Mouse (Mus musculus) neural tube, embryonic 12.5 days (tissue): ENCODE data around the gene Tfam. TPM values are rescaled to one million over a fixed set of nuclear protein-coding genes. Genes with fewer than 3 reads are reported as not detected.

Experiments
- ATAC-seq: fragments of 200-750 bp; cut with Nextera tagmentation; 2 replicates; pipeline ENCODE4 v1.8.0; 2017; ENCODE audit warnings: low read depth, mild to moderate bottlenecking, moderate TSS enrichment, moderate library complexity; ENCODE audit not compliant: low FRiP score
- H3K27ac ChIP-seq: fragments of 300-500 bp; sonication (generic); 2 replicates; pipeline ENCODE4 v1.5.1; 2016
- H3K27me3 ChIP-seq: fragments of 300-500 bp; sonication (generic); replicated peaks from 2 replicates; pipeline ENCODE4 v1.6.1; 2016; ENCODE audit warnings: mild to moderate bottlenecking
- H3K36me3 ChIP-seq: fragments of 300-500 bp; sonication (generic); 2 replicates; pipeline ENCODE4 v1.6.1; 2016; ENCODE audit warnings: mild to moderate bottlenecking
- H3K4me1 ChIP-seq: fragments of 300-500 bp; sonication (generic); 2 replicates; pipeline ENCODE4 v1.6.1; 2016
- H3K4me2 ChIP-seq: fragments of 300-500 bp; sonication (generic); replicated peaks from 2 replicates; pipeline ENCODE4 v1.6.1; 2016; ENCODE audit warnings: mild to moderate bottlenecking
- H3K4me3 ChIP-seq: fragments of 300-500 bp; sonication (generic); 2 replicates; pipeline ENCODE4 v1.5.1; 2016
- H3K9ac ChIP-seq: fragments of 300-500 bp; sonication (generic); 2 replicates; pipeline ENCODE4 v1.6.1; 2016; ENCODE audit warnings: mild to moderate bottlenecking
- H3K9me3 ChIP-seq: fragments of 300-500 bp; sonication (generic); 2 replicates; pipeline ENCODE4 v1.6.1; 2016; ENCODE audit warnings: mild to moderate bottlenecking
- WGBS: fragments of 180-500 bp; shearing (Covaris S2); methylation state at CpG from one replicate; pipeline ENCODE4 v1.1.7; 2016; 5-methylcytosine and 5-hydroxymethylcytosine counted together
- polyA plus RNA-seq: library from polyadenylated mRNA; unstranded; fragments of >200 nt; fragmentation: Nextera tagmentation; extraction: Ambion mirVana; gene quantifications from 2 replicates; pipeline ENCODE4 v1.2.1, GENCODE M21; 2016

The Tfam gene
- polyA plus RNA-seq, 1 experiment from 2014 or later, result 75.8 TPM

DNA sequence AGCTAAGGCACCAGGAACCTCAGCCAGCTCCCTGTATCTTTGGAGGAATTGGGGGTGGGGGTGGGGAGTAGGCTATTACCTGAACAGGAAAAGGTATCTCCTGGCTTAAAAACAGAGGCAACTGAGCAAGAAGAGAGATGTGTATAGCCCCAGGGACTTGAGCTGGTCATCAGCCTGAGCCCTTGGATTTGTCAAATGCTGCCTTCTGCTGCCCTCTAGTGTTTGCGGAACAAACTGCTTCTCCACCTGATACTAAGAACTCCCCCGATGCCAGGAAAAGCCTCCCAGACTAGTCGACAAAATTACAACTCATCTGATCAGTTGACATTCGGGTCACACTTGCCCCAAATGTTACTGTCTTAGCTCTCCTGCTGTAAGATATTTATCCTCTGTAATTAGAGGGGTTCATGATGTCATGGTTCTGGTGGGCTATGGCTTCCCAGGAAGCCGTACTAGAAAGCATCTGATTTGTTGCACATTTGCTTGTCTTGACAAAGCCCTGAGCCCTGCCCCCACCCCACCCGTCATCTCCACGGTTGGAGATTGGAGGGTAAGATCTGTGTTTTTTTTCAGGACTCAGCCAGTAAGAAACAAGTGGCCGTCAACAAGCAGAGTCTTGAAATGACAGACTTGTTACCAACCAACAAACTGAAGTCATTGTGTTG, 19.7 kb downstream of the Tfam start:
- Histone ChIP-seq H3K9ac (no peak overlapping the region), H3K4me3 (no peak overlapping the region), H3K4me1 (no peaks in the 10 kb centered on the region), H3K4me2 (no peak overlapping the region; the same call in 1 of the 2 replicates), H3K27me3 (no peaks in the 10 kb centered on the region), H3K27ac (no peak overlapping the region), H3K9me3 (0 out of 2 replicates have a peak, but pooled peaks cover 6% of the 10 kb centered on the region), H3K36me3 (peaks cover 6% of the 10 kb centered on the region; the same call in 1 of the 2 replicates)
- ATAC-seq, result peak; percentile 54; the same call in 1 of the 2 replicates
- 14% methylated on average over 8 of the region's 8 CpGs for WGBS

DNA sequence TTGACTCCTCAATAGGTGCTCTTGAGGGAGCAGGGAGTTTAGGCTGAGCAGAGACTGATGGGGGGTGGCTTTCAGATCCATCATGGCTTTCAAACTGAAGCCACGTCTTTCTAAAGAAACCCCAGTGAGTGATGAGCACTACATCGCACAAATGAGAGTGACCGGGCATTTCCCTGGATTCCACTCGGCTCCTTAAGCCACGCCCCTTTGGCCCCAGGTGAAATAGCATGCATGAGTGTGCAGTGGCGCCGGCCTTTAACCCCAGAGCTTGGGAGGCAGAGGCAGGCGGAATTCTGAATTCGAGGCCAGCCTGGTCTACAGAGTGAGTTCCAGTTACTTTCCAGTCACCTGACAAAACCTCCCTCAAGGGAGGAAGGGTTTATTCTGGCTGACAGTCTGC, 22.1 kb downstream of the Tfam start:
- Histone ChIP-seq H3K27ac (no peak overlapping the region), H3K4me3 (no peak overlapping the region), H3K27me3 (no peaks in the 10 kb centered on the region), H3K4me1 (no peaks in the 10 kb centered on the region), H3K9ac (no peak overlapping the region), H3K9me3 (no peaks in the 10 kb centered on the region), H3K4me2 (no peak overlapping the region), H3K36me3 (no peaks in the 10 kb centered on the region)
- WGBS, result 75% methylated on average over 9 of the region's 9 CpGs
- no peak for ATAC-seq

DNA sequence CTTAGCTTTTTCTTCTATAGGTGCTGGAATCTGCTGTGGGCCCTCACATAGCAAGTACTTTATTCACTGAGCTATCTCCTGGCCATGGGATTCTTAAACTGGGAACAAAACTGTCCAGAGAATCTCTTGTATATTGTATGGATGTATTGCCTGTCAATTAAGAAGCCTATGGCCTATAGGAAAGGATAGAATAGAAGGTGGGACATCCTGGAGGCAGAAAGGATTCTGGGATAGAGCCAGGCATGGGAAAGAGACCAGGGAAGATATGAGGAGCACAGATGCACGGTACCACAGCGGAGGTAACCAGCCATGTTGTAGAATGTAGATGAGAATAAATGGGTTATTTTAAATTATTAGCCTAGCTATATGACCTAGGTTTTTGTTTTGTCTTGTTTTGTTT, 36.6 kb downstream of the Tfam start:
- ATAC-seq, result no peak
- H3K27ac ChIP-seq, result no peak overlapping the region
- no peaks in the 10 kb centered on the region for H3K4me1 ChIP-seq
- no peak overlapping the region for H3K4me2 ChIP-seq
- no peak overlapping the region for H3K9ac ChIP-seq
- no peaks in the 10 kb centered on the region for H3K36me3 ChIP-seq
- H3K9me3 ChIP-seq, result no peaks in the 10 kb centered on the region
- no peaks in the 10 kb centered on the region for H3K27me3 ChIP-seq
- 95% methylated on average over 2 of the region's 2 CpGs for WGBS
- H3K4me3 ChIP-seq, result no peak overlapping the region

DNA sequence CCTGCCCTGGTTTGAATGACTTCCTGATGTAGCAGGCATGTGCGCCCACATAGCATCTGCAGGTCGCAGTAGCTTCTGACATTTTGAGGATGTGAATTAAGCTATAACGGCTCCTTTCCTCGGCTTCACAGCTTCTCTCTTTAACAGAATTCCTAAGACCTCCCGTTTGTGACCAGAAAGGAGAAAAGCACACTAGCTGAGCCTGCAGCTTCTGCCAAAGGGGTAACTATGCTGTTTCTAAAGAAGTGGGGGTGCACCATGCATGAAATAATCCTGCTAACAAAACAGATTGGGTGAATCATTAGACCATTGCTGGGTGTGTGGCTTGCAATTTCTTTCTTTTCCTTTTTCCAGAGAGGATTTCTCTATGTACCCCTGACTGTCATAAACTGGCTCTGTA, 37.1 kb downstream of the Tfam start:
- H3K36me3 ChIP-seq, result no peaks in the 10 kb centered on the region
- no peak overlapping the region for H3K4me2 ChIP-seq
- no peak for ATAC-seq
- 71% methylated on average over 5 of the region's 5 CpGs for WGBS
- H3K9me3 ChIP-seq, result no peaks in the 10 kb centered on the region
- no peaks in the 10 kb centered on the region for H3K27me3 ChIP-seq
- no peak overlapping the region for H3K9ac ChIP-seq
- H3K27ac ChIP-seq, result no peak overlapping the region
- H3K4me3 ChIP-seq, result no peak overlapping the region
- H3K4me1 ChIP-seq, result no peaks in the 10 kb centered on the region

DNA sequence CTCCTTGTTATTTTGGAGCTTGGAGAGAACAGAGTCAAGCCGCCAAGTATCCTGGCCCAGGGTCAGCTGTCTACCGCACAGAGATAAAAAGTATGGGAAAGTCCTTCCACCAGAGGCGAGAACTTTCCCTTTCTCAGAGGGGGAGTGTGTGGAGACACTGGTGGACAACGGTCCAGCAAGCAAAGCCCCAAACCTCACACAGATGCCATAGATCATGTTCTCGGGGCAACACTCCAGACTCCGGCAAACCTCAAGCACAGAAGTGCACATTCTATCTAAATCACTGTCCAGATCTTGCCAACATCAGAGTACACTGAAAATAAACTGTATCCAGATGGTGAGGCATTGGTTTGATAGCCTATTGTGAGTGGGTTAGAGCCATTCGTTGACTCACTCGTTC, 39.4 kb downstream of the Tfam start:
- H3K9me3 ChIP-seq, result no peaks in the 10 kb centered on the region
- H3K4me3 ChIP-seq, result no peak overlapping the region
- WGBS, result 87% methylated on average over 8 of the region's 8 CpGs
- H3K4me1 ChIP-seq, result no peaks in the 10 kb centered on the region
- H3K4me2 ChIP-seq, result no peak overlapping the region
- H3K9ac ChIP-seq, result no peak overlapping the region
- no peaks in the 10 kb centered on the region for H3K36me3 ChIP-seq
- no peak for ATAC-seq
- no peak overlapping the region for H3K27ac ChIP-seq
- H3K27me3 ChIP-seq, result no peaks in the 10 kb centered on the region

DNA sequence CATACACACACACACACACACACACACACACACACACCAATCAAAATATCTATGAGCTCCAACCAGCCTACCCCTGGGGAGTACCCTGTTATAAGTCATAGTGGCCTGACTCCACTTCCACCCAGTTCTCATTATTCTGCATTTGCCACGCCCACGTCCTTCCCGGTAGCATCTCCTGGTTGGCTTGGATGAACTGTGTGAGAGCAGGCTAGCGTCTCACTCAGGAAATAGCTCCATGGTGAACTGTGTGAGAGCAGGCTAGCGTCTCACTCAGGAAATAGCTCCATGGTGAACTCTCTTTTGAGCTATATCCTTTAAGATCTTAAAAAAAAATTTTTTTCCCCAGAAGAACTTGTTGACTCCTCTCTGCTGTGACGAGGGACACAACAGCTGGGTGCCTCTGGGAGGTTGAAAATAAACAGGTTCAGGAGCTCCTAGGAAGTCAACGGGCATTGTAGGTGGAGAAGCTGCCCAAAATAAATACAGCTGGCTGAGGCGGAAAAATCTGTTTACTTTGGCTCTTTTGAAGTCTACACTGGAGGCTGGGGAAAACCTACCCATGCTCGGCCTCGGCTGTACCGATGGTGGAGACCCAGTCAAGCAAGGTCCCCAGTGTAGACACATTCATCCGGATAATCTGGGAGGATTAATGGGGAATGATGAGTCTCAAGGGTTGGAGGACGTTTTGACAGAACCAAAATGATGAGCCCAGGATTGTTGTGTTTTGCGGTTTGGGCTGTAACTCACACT, 40.9 kb downstream of the Tfam start:
- Histone ChIP-seq H3K4me3 (no peak overlapping the region), H3K36me3 (no peaks in the 10 kb centered on the region), H3K4me1 (no peaks in the 10 kb centered on the region), H3K4me2 (no peak overlapping the region), H3K9ac (no peak overlapping the region), H3K9me3 (no peaks in the 10 kb centered on the region), H3K27ac (no peak overlapping the region), H3K27me3 (no peaks in the 10 kb centered on the region)
- WGBS, result 73% methylated on average over 14 of the region's 14 CpGs
- no peak for ATAC-seq

DNA sequence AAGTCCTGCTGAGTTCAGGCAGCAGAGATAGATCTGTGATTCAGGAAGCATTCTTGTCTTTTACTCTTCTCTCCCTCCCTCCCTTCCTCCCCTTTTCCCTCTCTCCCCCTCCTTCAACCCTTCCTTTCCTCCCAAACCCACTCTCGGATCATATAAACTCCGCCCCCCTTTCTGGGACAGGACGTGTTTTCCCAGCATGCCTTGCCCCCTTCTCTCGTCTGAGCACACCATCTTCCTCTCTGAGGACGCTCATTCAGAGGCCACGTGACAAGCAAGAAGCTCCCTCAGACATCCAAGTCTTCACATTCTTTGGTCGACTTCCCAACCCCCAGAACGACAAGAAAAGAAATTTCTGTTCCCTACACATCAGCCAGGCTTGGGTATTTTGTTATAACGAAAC, 42.6 kb downstream of the Tfam start:
- Histone ChIP-seq H3K9ac (no peak overlapping the region), H3K27me3 (no peaks in the 10 kb centered on the region), H3K36me3 (no peaks in the 10 kb centered on the region), H3K4me1 (no peaks in the 10 kb centered on the region), H3K4me2 (no peak overlapping the region), H3K27ac (no peak overlapping the region), H3K4me3 (no peak overlapping the region), H3K9me3 (no peaks in the 10 kb centered on the region)
- WGBS, result 61% methylated on average over 9 of the region's 9 CpGs
- no peak for ATAC-seq

DNA sequence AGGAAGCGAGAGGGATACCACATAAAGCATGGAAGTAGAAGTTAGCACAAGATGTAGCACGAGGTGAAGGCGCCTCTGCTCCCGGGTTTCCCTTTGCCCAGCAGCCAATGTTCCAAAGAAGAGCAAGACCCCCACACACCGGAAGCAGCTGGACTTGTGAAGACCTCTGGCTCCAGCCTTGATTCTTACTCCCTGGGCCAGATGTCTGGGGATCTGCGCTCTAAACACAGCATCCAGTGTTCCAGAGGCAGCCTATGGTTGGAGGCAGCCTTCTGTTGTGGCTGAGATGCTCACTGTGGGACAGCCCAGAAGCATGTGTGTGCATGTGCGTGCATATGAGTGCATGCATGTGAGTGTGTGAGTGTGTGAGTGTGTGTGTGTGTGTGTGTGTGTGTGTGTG, 43.4 kb downstream of the Tfam start:
- Histone ChIP-seq H3K27ac (no peak overlapping the region), H3K4me1 (no peaks in the 10 kb centered on the region), H3K36me3 (no peaks in the 10 kb centered on the region), H3K4me3 (no peak overlapping the region), H3K9ac (no peak overlapping the region), H3K9me3 (no peaks in the 10 kb centered on the region), H3K27me3 (no peaks in the 10 kb centered on the region), H3K4me2 (no peak overlapping the region)
- ATAC-seq, result no peak
- 89% methylated on average over 7 of the region's 7 CpGs for WGBS

DNA sequence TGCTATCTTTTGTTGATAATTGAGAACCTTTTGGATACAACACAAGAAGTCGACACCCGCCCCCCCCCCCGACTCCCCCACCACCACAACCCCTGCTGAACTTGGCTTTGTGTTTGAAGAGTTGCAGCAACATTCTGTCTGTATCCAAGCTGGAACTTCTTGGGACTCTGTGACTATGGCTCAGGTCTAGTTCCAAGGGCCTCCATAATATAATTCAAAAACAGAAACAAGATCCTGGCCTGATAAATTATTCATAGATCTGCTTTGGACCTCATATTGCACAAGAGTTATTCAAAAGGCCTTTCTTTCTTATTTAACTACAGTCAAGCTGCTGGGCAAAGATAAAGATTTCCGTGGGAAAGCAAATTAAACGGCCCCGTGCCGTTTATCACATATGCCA, 44.8 kb downstream of the Tfam start:
- Histone ChIP-seq H3K4me3 (no peak overlapping the region), H3K27me3 (no peaks in the 10 kb centered on the region), H3K4me2 (no peak overlapping the region), H3K9ac (no peak overlapping the region), H3K27ac (no peak overlapping the region), H3K36me3 (no peaks in the 10 kb centered on the region), H3K9me3 (no peaks in the 10 kb centered on the region), H3K4me1 (no peaks in the 10 kb centered on the region)
- WGBS, result 71% methylated on average over 7 of the region's 7 CpGs
- no peak for ATAC-seq

DNA sequence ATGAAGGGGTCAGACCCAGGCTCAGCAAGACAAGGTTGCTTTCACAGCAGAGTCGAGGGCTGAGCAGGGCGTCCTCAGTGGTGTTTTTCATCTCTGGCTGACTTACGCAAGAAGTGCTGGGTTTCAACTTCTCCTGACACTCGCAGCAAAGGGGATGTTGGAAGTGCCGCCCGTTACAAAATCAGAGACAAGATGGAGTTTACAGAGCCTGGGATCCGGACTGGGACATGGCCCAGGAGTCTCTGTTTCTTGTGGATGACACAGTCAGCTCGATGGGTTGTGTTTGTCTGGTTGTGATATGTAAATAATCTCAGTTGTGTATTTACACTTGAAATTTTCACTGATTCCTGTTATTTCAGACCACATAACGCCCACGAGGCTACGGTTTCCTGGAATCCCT, 45.2 kb downstream of the Tfam start:
- no peaks in the 10 kb centered on the region for H3K9me3 ChIP-seq
- no peak overlapping the region for H3K27ac ChIP-seq
- ATAC-seq, result no peak

DNA sequence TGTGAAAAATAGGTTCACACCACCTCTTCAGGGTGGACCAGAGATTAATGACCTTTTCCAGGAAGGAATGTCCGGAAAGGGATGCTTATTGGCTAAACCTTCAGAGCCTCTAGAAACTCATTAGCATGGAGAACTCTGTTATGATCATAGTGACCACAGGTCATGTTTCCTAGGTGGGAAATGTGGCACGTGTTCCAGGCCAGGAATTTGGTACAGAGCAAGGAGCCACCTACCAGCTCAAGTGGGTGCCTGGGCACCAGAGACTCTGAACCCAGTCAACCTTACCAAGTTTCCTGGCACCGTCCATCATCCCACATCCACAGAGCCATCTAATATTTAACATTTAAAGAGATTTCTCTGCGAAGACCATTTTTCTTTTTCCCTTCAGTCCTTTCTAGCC, 49.4 kb downstream of the Tfam start:
- ATAC-seq, result no peak
- no peak overlapping the region for H3K4me2 ChIP-seq
- WGBS, result 89% methylated on average over 4 of the region's 4 CpGs
- H3K27me3 ChIP-seq, result no peaks in the 10 kb centered on the region
- H3K9me3 ChIP-seq, result no peaks in the 10 kb centered on the region
- no peaks in the 10 kb centered on the region for H3K36me3 ChIP-seq
- no peak overlapping the region for H3K9ac ChIP-seq
- H3K4me1 ChIP-seq, result no peaks in the 10 kb centered on the region
- H3K4me3 ChIP-seq, result no peak overlapping the region
- no peak overlapping the region for H3K27ac ChIP-seq

More for the DNA sequence above, 45.2 kb downstream of the Tfam start:
- Histone ChIP-seq H3K9ac (no peak overlapping the region), H3K4me2 (no peak overlapping the region), H3K4me1 (no peaks in the 10 kb centered on the region), H3K4me3 (no peak overlapping the region), H3K36me3 (no peaks in the 10 kb centered on the region), H3K27me3 (no peaks in the 10 kb centered on the region)
- WGBS, result 82% methylated on average over 11 of the region's 11 CpGs

DNA sequence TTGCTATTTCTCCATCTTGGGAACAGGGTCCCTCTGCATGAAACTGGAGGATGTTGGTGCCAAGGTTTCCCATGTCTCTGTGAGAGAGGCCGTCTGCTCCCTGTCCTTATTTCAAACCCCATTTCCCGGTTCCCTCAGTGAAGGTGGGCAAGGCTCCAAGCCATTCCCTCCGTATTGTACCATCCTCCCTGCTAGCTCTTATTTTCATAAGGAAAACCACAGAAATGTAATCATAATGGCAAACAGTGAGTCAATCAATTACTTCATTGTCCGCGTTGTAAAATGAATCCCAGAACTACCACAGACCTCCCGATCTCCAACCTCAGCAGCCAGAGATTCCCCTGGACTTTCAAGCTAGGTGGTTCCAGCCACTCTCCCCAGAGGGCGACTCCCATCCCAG, 53.0 kb downstream of the Tfam start:
- H3K4me3 ChIP-seq, result no peak overlapping the region
- no peak overlapping the region for H3K4me2 ChIP-seq
- H3K27ac ChIP-seq, result no peak overlapping the region
- H3K4me1 ChIP-seq, result no peaks in the 10 kb centered on the region
- 86% methylated on average over 7 of the region's 7 CpGs for WGBS
- no peaks in the 10 kb centered on the region for H3K9me3 ChIP-seq
- no peak overlapping the region for H3K9ac ChIP-seq
- no peaks in the 10 kb centered on the region for H3K36me3 ChIP-seq
- no peak for ATAC-seq
- H3K27me3 ChIP-seq, result no peaks in the 10 kb centered on the region
